Mouse (Mus musculus): ENCODE measurements around the gene Hnrnpm. TPM values are rescaled to one million over a fixed set of nuclear protein-coding genes. Genes with fewer than 3 reads are reported as not detected.

The Hnrnpm gene
- total and polyA plus RNA-seq, 3 experiments = 203 to 473 (median 420) TPM

DNA sequence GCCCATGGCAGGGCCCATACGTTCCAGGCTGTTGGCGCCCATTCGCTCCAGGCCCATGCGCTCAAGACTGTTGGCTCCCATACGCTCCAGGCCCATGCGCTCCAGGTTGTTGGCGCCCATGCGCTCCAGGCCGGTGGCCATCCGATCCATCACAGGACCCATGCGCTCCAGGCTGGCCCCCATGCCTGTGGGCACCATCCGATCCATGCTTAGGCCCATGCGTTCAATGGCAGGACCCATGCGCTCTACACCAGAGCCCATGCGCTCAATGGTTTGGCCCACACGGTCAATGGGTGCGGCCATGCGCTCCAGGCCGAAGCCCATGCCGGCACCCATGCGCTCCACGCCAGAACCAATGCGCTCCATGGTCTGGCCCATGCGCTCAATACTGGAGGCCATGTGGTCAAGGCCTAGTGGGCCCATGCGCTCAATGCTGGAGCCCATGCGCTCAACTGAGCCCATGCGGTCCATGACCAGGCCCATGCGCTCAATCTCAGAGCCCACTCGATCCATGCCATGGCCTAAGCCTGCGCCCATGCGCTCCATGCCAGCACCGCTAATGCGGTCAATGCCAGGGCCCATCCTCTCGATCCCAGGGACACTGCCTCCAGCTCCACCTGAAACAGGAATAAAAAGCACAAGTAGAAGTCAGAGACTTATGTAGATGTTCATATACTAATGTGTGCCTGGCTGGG, 36.7 kb downstream of the Hnrnpm start:
- H3K9me3 ChIP-seq (replicated peaks; ENCODE audit: insufficient read depth, low read length) = no peaks in the 10 kb centered on the region
- H3K79me2 ChIP-seq (ENCODE audit: control insufficient read depth, insufficient read depth, low read length, poor library complexity) = no peaks in the 10 kb centered on the region
- DNase-seq (ENCODE audit: low read depth, low spot score) = no peak
- TF ChIP-seq MAFK (IDR thresholded peaks at IDR 0.05; ENCODE audit: borderline replicate concordance, low read depth, low read length) (no peak), ZKSCAN1 (IDR thresholded peaks at IDR 0.05; ENCODE audit: low read depth, low read length) (no peak), MYC (IDR thresholded peaks at IDR 0.05; ENCODE audit: low read depth, low read length) (no peak), CHD2 (IDR thresholded peaks at IDR 0.05; ENCODE audit: low read length) (no peak), MYB (IDR thresholded peaks at IDR 0.05; ENCODE audit: low read depth, low read length) (no peak), RCOR1 (IDR thresholded peaks at IDR 0.05; ENCODE audit: low read depth, low read length) (no peak)
- peaks cover 0 to 43% of the 10 kb centered on the region in 2 experiments; a peak in 2 of 4 replicates for H3K36me3 ChIP-seq (ENCODE audit: control insufficient read depth in 1 of 2, insufficient read depth in 2 of 2, low read length in 2 of 2)
- H3K9ac ChIP-seq (ENCODE audit: control insufficient read depth, low read depth, low read length, poor library complexity, severe bottlenecking) = no peak overlapping the region
- H3K4me3 ChIP-seq (ENCODE audit: control insufficient read depth in 1 of 2, insufficient read depth in 1 of 2, low read depth in 2 of 2, low read length in 2 of 2) = no peak overlapping the region
- H3K27ac ChIP-seq (ENCODE audit: control insufficient read depth, low read depth, low read length) = no peak overlapping the region
- H3K4me1 ChIP-seq (ENCODE audit: control insufficient read depth in 1 of 2, insufficient read depth in 2 of 2, low read length in 2 of 2) = no peaks in the 10 kb centered on the region
- no peaks in the 10 kb centered on the region for H3K27me3 ChIP-seq (ENCODE audit: control insufficient read depth in 1 of 2, insufficient read depth in 2 of 2, low read length in 2 of 2)

DNA sequence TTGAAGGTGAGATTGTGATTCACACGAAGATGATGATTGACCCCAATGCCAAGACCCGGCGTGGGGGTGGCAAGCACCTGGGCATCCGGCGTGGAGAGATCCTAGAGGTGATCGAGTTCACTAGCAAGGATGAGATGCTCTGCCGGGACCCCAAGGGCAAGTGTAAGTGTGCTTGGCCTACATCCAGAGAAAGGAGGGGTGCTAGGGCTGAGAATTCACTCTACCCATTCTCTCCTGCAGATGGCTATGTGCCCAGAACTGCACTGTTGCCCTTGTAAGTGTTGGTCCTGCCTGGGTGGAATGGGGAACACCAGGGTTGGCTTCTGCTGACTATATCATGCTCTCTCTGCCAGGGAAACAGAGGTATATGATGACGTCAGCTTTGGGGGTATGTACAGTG, 41.6 kb downstream of the Hnrnpm start:
- no peaks in the 10 kb centered on the region for H3K79me2 ChIP-seq (ENCODE audit: control insufficient read depth, insufficient read depth, low read length, poor library complexity)
- TF ChIP-seq MYB (IDR thresholded peaks at IDR 0.05; ENCODE audit: low read depth, low read length) = no peak
- no peak for TF ChIP-seq ETS1 (IDR thresholded peaks at IDR 0.05; ENCODE audit: low read depth, low read length)
- no peak for TF ChIP-seq MYC (IDR thresholded peaks at IDR 0.05; ENCODE audit: low read depth, low read length)
- TF ChIP-seq POLR2AphosphoS2 (IDR thresholded peaks at IDR 0.05; ENCODE audit: low read length) = no peak; the same call in 1 of the 2 replicates
- no peak for TF ChIP-seq E2F4 (IDR thresholded peaks at IDR 0.05; ENCODE audit: borderline replicate concordance, low read depth, low read length)
- TF ChIP-seq CHD1 (IDR thresholded peaks at IDR 0.05; ENCODE audit: low read depth, low read length) = no peak
- TF ChIP-seq ELF1 (IDR thresholded peaks at IDR 0.05; ENCODE audit: low read depth, low read length) = no peak
- TF ChIP-seq BHLHE40 (IDR thresholded peaks at IDR 0.05; ENCODE audit: borderline replicate concordance, low read depth, low read length) = no peak
- no peak for TF ChIP-seq UBTF (IDR thresholded peaks at IDR 0.05; ENCODE audit: borderline replicate concordance, insufficient read depth, low read depth, low read length)
- no peak for TF ChIP-seq NRF1 (IDR thresholded peaks at IDR 0.05; ENCODE audit: insufficient read depth, low read depth, low read length, poor library complexity, severe bottlenecking)
- TF ChIP-seq SMC3 (IDR thresholded peaks at IDR 0.05; ENCODE audit: low read depth, low read length) = no peak
- no peak for TF ChIP-seq POLR2A (IDR thresholded peaks at IDR 0.05; ENCODE audit: control insufficient read depth in 1 of 2, insufficient read depth in 1 of 2, low read depth in 1 of 2, low read length in 2 of 2, poor library complexity in 1 of 2)
- TF ChIP-seq RAD21 (IDR thresholded peaks at IDR 0.05; ENCODE audit: low read depth, low read length) = no peak
- no peak for TF ChIP-seq MAX (IDR thresholded peaks at IDR 0.05; ENCODE audit: low read length)
- TF ChIP-seq GABPA (IDR thresholded peaks at IDR 0.05; ENCODE audit: low read depth, low read length) = no peak
- no peak for TF ChIP-seq ZC3H11A (IDR thresholded peaks at IDR 0.05; ENCODE audit: low read depth, low read length)
- TF ChIP-seq MXI1 (IDR thresholded peaks at IDR 0.05; ENCODE audit: low read depth, low read length) = no peak
- no peak for TF ChIP-seq USF2 (IDR thresholded peaks at IDR 0.05; ENCODE audit: borderline replicate concordance in 1 of 2, insufficient read depth in 1 of 2, low read depth in 1 of 2, low read length in 2 of 2)
- no peak for TF ChIP-seq TBP (IDR thresholded peaks at IDR 0.05; ENCODE audit: low read depth, low read length)
- no peak for TF ChIP-seq KAT2A (conservative IDR thresholded peaks at IDR 0.05; ENCODE audit: low read depth, low read length)
- H3K36me3 ChIP-seq (ENCODE audit: control insufficient read depth in 1 of 2, insufficient read depth in 2 of 2, low read length in 2 of 2) = peaks cover 3 to 18% of the 10 kb centered on the region in 2 experiments
- H3K9me3 ChIP-seq (replicated peaks; ENCODE audit: insufficient read depth, low read length) = no peaks in the 10 kb centered on the region
- H3K27me3 ChIP-seq (ENCODE audit: control insufficient read depth in 1 of 2, insufficient read depth in 2 of 2, low read length in 2 of 2) = no peaks in the 10 kb centered on the region
- peaks cover 3 to 5% of the 10 kb centered on the region in 2 experiments; a peak in 2 of 4 replicates for H3K4me1 ChIP-seq (ENCODE audit: control insufficient read depth in 1 of 2, insufficient read depth in 2 of 2, low read length in 2 of 2)
- DNase-seq (ENCODE audit: low read depth, low spot score) = no peak
- H3K9ac ChIP-seq (ENCODE audit: control insufficient read depth, low read depth, low read length, poor library complexity, severe bottlenecking) = no peak overlapping the region
- no peak overlapping the region for H3K4me3 ChIP-seq (ENCODE audit: control insufficient read depth in 1 of 2, insufficient read depth in 1 of 2, low read depth in 2 of 2, low read length in 2 of 2)
- no peak overlapping the region for H3K27ac ChIP-seq (ENCODE audit: control insufficient read depth, low read depth, low read length)
